Mouse (Mus musculus): ENCODE measurements at regions not wholly inside any gene's neighbourhood (a gene's known extent, or its start where the extent isn't known, plus 50 kb on each side); places are given as distances from the start of the nearest gene placed in this dataset.
A peak's percentile ranks its signal among the peaks of the same experiment; 100 is the strongest.

- no peak for DNase-seq (ENCODE audit: low spot score)
These were observed 631.7 kb upstream of the Fam160b2 start for GRCm38 (mm10) chr14:71231223-71231815.

GRCm38 (mm10) chr14:71230484-71231188 lies 631.0 kb upstream of the Fam160b2 start:
- DNase-seq (ENCODE audit: low spot score): no peak

GRCm38 (mm10) chr14:71229955-71230354 lies 630.3 kb upstream of the Fam160b2 start:
- DNase-seq (ENCODE audit: low spot score): no peak

DNA sequence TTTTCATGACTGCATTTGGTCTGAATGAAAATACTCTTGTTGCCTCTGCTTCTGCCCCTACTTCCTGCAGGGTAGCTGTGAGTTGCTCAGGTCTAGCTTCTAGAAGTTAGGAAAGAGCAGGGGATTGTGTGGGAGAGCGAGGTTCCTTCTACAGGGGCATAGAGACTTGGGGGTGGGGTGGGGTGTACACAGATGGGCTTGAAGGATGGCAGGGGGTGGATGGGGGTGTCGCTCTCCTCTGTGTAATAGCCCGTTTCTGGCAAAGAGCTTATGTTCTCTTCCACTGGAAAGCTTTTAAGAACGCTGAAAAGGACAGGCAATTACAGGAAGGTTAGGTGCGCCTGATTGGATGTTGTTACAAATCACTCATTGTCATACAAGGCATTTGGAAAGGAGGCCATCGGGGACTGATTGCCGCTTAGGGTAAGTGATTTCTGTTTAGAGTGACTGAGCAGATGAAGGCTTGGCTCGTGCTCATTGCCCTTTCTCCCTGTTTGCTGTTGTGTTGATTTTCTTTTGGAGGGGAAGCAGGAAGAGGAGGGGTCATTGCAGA lies 629.3 kb upstream of the Fam160b2 start:
- no peak for DNase-seq (ENCODE audit: low spot score)

GRCm38 (mm10) chr14:71217041-71217440 lies 617.4 kb upstream of the Fam160b2 start:
- no peak for DNase-seq (ENCODE audit: low spot score)

DNA sequence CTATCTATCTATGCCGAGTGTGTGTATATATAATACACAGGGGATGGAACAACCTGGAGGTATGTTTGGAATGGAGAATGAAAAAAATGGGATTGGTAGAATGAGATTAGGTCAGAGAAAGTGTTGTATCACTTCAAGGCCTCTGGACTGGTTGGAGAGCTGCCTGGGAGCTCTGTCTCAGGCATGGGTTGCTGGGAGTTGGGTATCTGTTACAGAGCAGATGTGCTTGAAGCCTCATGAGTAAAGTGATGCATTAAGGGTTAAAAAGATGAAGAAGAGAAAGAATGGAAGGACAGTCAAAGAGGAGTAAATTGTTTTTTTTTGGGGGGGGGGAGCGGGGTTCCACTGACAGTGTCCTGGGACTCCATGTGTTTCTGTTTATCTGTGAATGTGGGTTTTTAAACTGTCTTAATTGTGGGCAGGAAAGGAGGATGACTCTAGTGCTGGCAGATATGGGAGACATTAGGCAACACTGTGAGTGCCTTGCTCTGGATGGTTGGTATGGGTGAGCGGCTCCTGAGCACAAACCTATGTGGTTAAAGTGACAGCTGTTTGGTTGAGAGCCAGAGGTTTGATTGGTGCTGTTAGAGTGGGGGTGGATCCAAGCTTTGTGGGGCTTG lies 611.8 kb upstream of the Fam160b2 start:
- DNase-seq (ENCODE audit: low spot score): no peak

DNA sequence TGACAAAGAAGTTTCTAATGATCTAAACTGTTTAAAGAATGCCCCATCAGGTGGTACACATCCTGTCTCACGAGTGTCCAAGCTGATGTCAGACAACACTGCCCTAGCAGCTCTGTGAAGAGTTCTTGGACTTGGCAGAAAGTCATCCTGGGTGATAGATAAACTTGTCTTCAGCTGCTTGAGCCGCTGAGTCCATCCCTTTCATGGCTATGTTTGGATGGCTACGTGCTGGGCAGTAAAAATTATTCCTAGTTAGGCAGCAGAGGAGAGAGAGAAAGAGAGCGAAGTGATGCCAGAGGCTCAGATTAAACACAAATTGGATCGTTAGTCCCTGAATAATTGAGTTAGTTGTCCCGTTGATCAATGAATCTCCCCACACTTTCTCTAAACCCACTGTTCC lies 603.8 kb upstream of the Fam160b2 start:
- DNase-seq (ENCODE audit: low spot score): no peak

GRCm38 (mm10) chr14:71200917-71201316 lies 601.3 kb upstream of the Fam160b2 start:
- DNase-seq (ENCODE audit: low spot score): no peak

- DNase-seq (ENCODE audit: low spot score): no peak
These were observed 599.7 kb upstream of the Fam160b2 start for GRCm38 (mm10) chr14:71199178-71199879.

GRCm38 (mm10) chr14:71194219-71194618 lies 594.6 kb upstream of the Fam160b2 start:
- DNase-seq (ENCODE audit: low spot score): no peak

- no peak for DNase-seq (ENCODE audit: low spot score)
These were observed 592.9 kb upstream of the Fam160b2 start for GRCm38 (mm10) chr14:71192486-71192885.

DNA sequence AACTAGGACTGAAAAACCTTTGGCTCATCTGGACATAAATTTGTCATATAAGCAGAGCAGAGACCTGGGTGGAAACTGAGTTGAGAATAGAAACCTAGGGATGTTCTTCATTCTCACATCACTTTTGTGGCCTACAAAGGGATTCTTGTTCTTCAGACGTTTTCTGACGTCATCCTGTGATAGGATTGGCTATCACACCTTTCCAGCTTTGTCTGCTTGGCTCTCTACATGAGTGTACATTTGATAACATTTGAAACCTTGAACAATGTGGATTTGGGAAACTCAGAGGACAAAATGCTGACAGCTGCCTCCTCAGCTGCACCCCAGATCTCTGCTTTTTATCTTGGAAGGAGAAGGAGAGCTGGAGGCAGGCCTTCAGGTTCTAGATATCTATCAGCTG lies 589.7 kb upstream of the Fam160b2 start:
- no peak for DNase-seq (ENCODE audit: low spot score)

GRCm38 (mm10) chr14:71177341-71177740 lies 577.7 kb upstream of the Fam160b2 start:
- no peak for DNase-seq (ENCODE audit: low spot score)

DNA sequence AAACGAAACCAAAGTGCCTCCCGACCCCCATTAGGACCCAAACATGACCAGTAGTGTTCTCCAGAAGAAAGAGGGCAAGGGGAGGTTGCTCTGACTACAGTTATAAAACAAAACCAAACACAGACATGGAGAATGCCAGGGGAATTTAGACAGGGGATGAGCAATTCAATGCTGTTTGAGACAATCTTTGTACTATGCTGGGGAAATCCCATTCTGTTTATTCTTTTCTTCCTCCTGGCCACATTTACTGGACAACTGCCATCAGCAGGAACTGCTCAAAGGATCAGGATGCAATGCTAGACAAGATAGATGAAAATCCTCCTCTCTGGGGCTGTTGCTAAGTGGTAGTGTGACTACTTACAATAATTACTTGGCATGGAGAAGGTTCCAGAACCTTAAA lies 574.5 kb upstream of the Fam160b2 start:
- no peak for DNase-seq (ENCODE audit: low spot score)

- DNase-seq (ENCODE audit: low spot score): no peak
These were observed 559.9 kb upstream of the Fam160b2 start for GRCm38 (mm10) chr14:71159556-71159955.

- no peak for DNase-seq (ENCODE audit: low spot score)
These were observed 542.8 kb upstream of the Fam160b2 start for GRCm38 (mm10) chr14:71142465-71142864.

DNA sequence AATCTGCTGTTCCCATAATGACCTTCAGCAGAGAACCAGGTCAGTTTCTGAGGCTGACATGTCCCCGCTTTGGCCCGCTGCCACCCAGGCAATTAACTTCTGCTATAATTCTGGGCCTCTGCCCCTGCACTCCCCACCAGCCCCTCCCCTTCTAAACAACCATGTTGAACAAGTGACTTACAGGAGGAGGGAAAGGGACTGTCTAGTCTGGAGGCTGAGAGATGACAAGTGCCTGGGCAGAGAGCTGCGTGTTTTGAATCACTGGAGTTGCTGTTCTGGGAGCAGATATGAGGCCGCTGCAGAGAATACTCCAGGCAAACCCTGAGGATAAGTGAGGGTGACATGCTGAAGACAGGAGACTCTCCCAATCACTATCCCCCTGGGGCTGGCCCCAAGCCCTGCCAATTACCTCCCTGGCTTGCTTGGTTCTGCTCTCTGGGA lies 530.2 kb upstream of the Fam160b2 start:
- peak; percentile 78 for DNase-seq (ENCODE audit: low spot score)

DNA sequence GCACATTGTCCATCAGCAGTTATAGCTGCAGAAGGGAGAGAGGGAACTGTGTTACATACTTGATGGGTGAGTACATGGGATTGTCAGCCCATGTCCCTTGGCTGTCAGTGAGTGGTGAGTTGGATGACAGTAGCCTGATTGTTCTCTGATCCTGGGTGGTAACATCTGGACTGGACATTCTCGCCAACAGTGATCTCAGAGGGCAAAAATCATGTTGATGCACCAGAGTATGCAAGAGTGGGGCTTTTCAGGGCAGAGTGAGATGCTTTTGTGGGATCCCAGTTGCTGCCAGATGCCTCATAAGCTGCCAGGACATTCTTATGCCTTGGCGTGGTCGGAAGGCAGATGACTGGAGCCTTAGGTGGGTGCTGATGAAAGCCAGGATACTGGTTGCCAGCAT lies 528.9 kb upstream of the Fam160b2 start:
- no peak for DNase-seq (ENCODE audit: low spot score)

GRCm38 (mm10) chr14:71118681-71119080 lies 519.0 kb upstream of the Fam160b2 start:
- no peak for DNase-seq (ENCODE audit: low spot score)

DNA sequence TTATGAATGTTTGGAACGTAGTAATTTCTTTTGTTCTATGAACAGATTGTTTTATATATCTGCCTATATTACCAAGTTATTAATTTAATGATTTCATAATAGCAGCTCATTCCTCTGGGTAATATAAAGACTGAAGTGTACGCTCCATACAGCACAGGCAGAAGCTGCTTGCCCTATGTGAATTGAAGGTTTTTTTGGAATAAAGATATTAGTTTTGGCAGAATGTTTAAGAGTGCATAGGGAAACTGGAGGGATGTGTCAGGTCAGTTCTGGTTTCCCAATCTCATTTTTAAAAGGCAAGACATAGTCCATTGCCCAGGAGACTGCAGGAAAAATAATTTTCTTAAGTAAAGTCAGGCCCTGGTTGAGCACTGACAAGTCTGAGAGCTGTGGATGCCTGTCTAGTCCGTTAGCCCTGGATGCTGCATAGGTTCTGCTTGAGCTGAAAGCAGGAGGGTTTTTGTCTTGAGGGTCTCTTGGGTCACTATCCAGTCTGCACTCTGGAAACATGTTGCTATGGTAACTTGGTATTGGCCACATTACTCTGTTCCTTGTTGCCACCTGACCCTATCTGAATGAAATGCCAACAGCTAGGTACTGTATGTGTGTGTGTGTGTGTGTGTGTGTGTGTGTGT lies 516.3 kb upstream of the Fam160b2 start:
- DNase-seq (ENCODE audit: low spot score): no peak

DNA sequence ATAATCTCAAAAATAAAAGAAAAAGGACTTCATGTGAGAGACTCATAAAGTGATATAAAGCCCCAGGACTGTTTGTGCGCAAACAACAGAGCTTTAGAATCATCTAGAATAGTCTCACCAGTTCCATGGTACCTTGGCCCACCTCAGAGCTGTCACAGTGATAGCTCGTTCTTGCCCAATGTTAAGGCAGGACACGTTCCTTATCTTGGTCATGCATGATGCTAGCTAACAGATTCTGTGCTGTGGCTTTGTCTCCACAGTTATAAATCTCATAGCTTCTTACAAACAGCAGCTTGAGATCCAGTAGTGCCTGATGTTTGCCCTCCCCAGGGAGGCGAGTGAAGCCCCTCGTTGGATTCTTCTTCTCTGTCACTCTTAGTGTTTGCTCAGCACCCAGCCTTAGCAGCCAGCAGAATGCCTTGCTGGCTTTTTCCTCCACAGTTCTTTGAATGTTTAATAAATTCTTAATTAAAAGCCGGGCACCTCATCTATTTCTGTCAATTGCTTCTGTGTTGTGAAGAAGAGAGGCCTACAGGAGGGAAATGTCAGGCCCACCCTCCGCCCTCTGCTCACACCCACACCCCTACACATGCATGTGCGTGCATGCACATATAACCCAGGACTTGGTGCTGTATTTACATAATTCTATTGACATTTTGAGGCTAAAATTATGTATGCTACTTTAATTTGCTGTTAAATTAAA lies 515.6 kb upstream of the Fam160b2 start:
- no peak for DNase-seq (ENCODE audit: low spot score)
